Mouse (Mus musculus) embryonic fibroblast, embryonic 13.5 days (primary cell): ENCODE measurements around the gene Galc. TPM values are rescaled to one million over a fixed set of nuclear protein-coding genes. Genes with fewer than 3 reads are reported as not detected.
"Not testable (repeated sequence)": the region's sequence is repeated elsewhere in the genome, so short reads cannot be mapped to it uniquely, and the experiment has no call there.

ENCODE experiments used
- H3K27ac ChIP-seq: 2 replicates; pipeline ENCODE4 v1.5.1; 2012; ENCODE audit warnings: low read length, control low read depth, inconsistent platforms; ENCODE audit not compliant: insufficient read depth
- H3K4me1 ChIP-seq: 2 replicates; pipeline ENCODE4 v1.6.1; 2011; ENCODE audit warnings: low read length; ENCODE audit not compliant: control insufficient read depth, insufficient read depth
- H3K4me3 ChIP-seq: 2 replicates; pipeline ENCODE4 v1.5.1; 2011; ENCODE audit warnings: mild to moderate bottlenecking, control low read depth, low read length; ENCODE audit not compliant: insufficient read depth
- CTCF ChIP-seq: IDR thresholded peaks from 2 replicates; pipeline ENCODE4 v1.5.1; 2011; ENCODE audit warnings: mild to moderate bottlenecking, control low read depth, low read length, moderate library complexity, borderline replicate concordance; ENCODE audit not compliant: insufficient read depth
- POLR2A ChIP-seq: IDR thresholded peaks from 2 replicates; pipeline ENCODE4 v1.6.1; 2011; ENCODE audit warnings: low read depth, mild to moderate bottlenecking, control low read depth, low read length, moderate library complexity
- polyA plus RNA-seq: library from polyadenylated mRNA; stranded (reverse); fragments of >200 nt; gene quantifications from 2 replicates; pipeline ENCODE4 v1.2.4, GENCODE M21; 2011; ENCODE audit warnings: low read depth; ENCODE audit not compliant: missing spikeins, insufficient read length

Galc gene
- polyA plus RNA-seq, 1 experiment: 14.0 TPM

DNA sequence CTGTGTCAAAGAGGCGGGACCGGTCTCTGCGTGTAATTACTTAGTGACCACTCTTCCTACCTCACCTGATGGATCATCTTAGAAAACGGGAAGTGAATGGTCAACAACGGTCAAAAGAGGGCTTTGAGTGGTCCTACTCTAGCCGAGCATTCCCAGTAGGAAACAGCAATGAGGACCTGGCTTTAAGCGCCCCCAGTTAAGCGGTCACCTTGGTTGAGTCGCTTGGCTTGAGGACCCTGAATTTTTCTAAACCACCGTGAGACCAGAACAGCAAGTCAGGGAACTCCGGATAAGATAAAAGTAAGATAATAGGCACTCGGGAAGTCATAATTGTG is 226 bp upstream of the Galc start:
- Histone ChIP-seq H3K27ac (no peak overlapping the region), H3K4me1 (0 out of 2 replicates have a peak, but pooled peaks cover 4% of the 10 kb centered on the region), H3K4me3 (peak overlapping the region; percentile 61)
- TF ChIP-seq CTCF (no peak), POLR2A (no peak)

DNA sequence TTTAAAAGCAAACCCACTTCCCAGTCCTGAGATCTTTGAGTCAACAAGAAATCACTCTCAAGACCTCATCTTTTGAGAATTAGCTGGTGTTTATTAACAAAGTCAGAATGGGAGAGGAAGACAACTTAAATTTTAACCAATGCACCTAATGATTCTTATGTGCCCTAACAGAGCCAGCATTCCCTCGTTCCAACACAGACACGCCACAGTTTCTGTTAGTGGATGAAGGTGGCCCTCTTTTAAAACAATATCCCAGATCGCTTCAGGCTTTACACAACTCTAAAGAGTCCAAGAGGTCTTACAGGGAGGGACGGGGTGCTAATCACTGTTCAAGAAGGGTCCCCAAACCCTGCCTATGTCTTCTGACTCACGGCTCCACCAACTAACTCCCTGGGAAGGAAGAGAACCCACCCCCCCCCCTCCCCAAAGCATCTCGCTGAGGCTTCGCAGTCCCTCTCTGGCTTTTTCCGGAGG is 851 bp downstream of the Galc start:
- Histone ChIP-seq H3K4me3 (peak overlapping the region; percentile 61), H3K4me1 (0 out of 2 replicates have a peak, but pooled peaks cover 4% of the 10 kb centered on the region), H3K27ac (peak overlapping the region; percentile 44)
- TF ChIP-seq POLR2A (no peak), CTCF (no peak)

DNA sequence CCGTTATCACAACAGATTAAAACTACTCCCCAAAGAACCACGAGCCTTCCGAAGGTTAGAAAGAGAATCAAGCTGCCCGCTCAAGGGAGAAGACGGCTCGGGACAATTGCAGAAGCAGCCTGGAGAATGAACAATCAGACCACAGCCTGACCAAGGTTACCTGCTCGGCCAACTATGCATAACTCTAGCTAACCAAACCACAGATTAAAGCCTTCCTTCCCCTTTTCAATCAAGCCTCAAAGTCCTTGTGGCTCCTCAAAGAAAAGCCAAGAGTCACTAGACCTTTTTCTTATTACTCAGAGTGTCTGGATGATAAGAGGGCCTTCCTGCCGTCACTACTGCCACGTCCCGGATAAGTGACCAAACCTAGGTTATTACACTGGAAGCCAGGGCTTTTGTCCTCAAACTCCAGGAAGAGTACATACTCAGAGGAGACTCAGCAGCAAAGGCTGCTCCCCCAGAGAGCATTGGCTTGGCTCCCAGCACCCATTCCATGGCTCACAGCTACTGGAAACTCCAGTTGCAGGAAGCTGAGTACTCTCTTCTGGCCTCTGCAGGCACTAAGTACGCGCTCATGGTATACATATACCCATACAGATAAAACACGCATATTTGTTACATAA is 3.8 kb downstream of the Galc start:
- H3K4me1 ChIP-seq: 0 out of 2 replicates have a peak, but pooled peaks cover 4% of the 10 kb centered on the region
- no peak for TF ChIP-seq POLR2A
- no peak for TF ChIP-seq CTCF

DNA sequence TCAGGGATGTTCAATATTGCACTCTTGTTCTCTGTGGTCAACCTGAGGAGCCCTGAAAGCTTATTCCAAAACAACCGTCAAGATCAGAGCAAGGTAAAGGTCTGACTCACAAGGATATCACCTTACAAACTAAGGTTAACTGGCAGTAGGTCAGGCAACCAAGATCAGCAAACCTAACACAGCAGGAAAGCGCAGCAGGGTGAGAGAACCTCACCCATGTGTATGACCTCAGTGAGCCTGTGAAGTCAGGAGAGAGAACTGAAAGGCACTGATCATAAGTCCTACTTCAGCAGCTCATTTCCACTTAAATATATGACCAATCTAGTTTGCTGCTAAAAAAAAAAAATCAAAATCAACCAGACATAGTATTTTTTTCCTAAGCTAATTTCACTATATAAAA is 6.8 kb downstream of the Galc start:
- Histone ChIP-seq H3K4me1 (peaks cover 7% of the 10 kb centered on the region; the same call in 1 of the 2 replicates), H3K27ac (no peak overlapping the region), H3K4me3 (no peak overlapping the region)
- TF ChIP-seq POLR2A (no peak), CTCF (no peak)

More for the DNA sequence above, 3.8 kb downstream of the Galc start:
- Histone ChIP-seq H3K4me3 (no peak overlapping the region), H3K27ac (no peak overlapping the region)

DNA sequence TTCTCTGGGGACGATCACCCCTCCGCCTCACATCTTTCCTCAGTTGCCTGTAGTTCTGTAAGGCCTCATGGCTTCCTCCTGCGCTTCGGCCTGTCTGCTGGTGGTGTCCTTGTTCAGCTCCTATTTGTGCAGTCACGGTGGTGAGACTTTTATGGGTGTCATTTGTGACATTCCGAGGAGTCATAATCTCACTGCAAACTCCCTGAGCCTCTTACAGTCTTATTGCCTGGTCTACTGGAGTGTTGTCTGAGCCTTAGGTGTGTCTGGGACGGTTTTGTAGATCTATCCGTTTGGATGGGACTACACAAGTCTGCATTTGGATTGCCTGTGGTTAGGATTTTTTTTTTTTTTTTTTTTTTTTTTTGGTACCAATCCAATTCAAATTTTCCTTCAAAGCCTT is 8.9 kb downstream of the Galc start:
- H3K4me1 ChIP-seq: peaks cover 4% of the 10 kb centered on the region; the same call in 1 of the 2 replicates
- TF ChIP-seq POLR2A: no peak

GRCm38 (mm10) chr12:98249671-98250070 is 9.6 kb downstream of the Galc start:
- Histone ChIP-seq H3K4me3 (no peak overlapping the region), H3K27ac (no peak overlapping the region), H3K4me1 (peaks cover 3% of the 10 kb centered on the region; the same call in 1 of the 2 replicates)
- TF ChIP-seq CTCF (no peak), POLR2A (no peak)

More for the DNA sequence above, 8.9 kb downstream of the Galc start:
- H3K27ac ChIP-seq: no peak overlapping the region
- H3K4me3 ChIP-seq: no peak overlapping the region

GRCm38 (mm10) chr12:98246835-98247234 is 12.4 kb downstream of the Galc start:
- Histone ChIP-seq H3K27ac (no peak overlapping the region), H3K4me3 (no peak overlapping the region), H3K4me1 (peaks cover 3% of the 10 kb centered on the region; the same call in 1 of the 2 replicates)
- TF ChIP-seq CTCF (no peak), POLR2A (no peak)

GRCm38 (mm10) chr12:98244865-98245264 is 14.4 kb downstream of the Galc start:
- TF ChIP-seq POLR2A (no peak), CTCF (no peak)

DNA sequence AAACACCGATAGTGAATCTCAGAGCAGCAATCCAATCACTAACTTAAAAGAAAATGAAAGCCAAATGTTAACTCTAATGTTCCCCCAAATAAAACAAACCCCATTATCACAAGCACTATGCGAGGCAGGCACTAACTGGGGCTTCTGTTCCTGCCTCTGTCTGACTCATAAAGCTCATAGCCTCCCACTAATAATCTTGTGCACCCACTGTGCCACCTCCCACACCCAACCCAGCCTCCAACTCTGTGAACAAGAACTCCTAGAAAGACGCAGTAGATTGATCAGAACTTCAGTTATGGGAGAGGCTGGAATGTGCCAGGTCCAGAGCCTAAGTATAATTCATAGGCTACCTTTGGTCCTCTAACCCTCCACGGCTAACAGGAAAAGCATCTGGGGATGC is 15.1 kb downstream of the Galc start:
- Histone ChIP-seq H3K4me1 (no peaks in the 10 kb centered on the region), H3K27ac (no peak overlapping the region), H3K4me3 (no peak overlapping the region)
- TF ChIP-seq POLR2A (no peak), CTCF (no peak)

More at GRCm38 (mm10) chr12:98244865-98245264, 14.4 kb downstream of the Galc start:
- H3K27ac ChIP-seq: no peak overlapping the region
- no peak overlapping the region for H3K4me3 ChIP-seq
- H3K4me1 ChIP-seq: no peaks in the 10 kb centered on the region

DNA sequence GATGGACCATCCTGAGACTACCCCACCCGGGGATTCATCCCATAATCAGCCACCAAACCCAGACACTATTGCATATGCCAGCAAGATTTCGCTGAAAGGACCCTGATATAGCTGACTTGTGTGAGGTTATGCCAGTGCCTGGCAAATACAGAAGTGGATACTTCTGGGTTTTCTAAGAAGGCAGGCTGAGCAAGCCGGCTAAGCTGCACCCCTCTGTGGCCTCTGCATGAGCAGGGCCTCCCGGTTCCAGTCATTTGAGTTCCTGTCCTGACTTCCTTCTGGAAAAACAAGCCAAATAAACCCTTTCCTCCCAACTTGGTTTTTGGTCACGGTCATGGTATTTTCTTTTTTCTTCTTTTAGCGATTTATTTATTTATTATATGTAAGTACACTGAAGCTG is 20.8 kb downstream of the Galc start:
- not testable (repeated sequence) for H3K4me1 ChIP-seq, H3K4me3 ChIP-seq, H3K27ac ChIP-seq

GRCm38 (mm10) chr12:98227037-98227436 is 32.2 kb downstream of the Galc start:
- no peak overlapping the region for H3K4me3 ChIP-seq
- H3K27ac ChIP-seq: no peak overlapping the region
- H3K4me1 ChIP-seq: no peaks in the 10 kb centered on the region
- TF ChIP-seq CTCF (no peak), POLR2A (no peak)

- no peaks in the 10 kb centered on the region for H3K4me1 ChIP-seq
- TF ChIP-seq POLR2A (no peak), CTCF (no peak)
- H3K27ac ChIP-seq: no peak overlapping the region
Measured at GRCm38 (mm10) chr12:98223286-98223685, 36.0 kb downstream of the Galc start.

More at GRCm38 (mm10) chr12:98223286-98223685, 36.0 kb downstream of the Galc start:
- H3K4me3 ChIP-seq: no peak overlapping the region
